Mouse (Mus musculus): ENCODE measurements around the gene Kcnn3. TPM values are rescaled to one million over a fixed set of nuclear protein-coding genes. Genes with fewer than 3 reads are reported as not detected.
A peak's percentile ranks its signal among the peaks of the same experiment; 100 is the strongest.

The Kcnn3 gene
- polyA plus RNA-seq, 1 experiment from 2014 or later: 3.0 TPM

DNA sequence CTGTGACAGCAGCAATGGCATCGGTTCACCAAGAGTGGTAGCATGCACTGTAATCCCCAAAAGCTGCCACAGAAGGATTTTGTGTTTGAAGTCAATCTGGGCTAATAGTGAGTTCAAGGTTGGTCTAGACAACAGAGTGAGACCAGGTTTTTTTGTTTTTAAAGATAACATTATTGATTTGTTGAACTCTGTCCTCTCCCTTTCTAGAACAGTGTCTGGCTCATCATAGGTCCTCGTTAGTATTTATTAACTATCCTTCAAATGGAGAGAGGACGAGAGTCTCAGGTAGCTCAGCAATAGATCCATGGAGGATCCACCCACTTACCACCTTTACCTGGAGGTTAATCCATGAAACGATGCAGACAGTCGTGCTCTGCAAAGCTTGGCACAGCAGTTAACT is 137.1 kb downstream of the Kcnn3 start:
- H3K9me3 ChIP-seq: no peaks in the 10 kb centered on the region
- H3K9ac ChIP-seq (replicated peaks): no peak overlapping the region
- H3K27ac ChIP-seq (replicated peaks): no peak overlapping the region
- no peaks in the 10 kb centered on the region for H3K27me3 ChIP-seq
- no peak overlapping the region for H3K4me3 ChIP-seq
- H3K4me1 ChIP-seq: peaks cover 24% of the 10 kb centered on the region
- no peak overlapping the region for H3K4me2 ChIP-seq (replicated peaks)
- no peaks in the 10 kb centered on the region for H3K36me3 ChIP-seq
- ATAC-seq (ENCODE audit: low FRiP score, low read depth): no peak
- 94% methylated on average over 5 of the region's 5 CpGs for WGBS

DNA sequence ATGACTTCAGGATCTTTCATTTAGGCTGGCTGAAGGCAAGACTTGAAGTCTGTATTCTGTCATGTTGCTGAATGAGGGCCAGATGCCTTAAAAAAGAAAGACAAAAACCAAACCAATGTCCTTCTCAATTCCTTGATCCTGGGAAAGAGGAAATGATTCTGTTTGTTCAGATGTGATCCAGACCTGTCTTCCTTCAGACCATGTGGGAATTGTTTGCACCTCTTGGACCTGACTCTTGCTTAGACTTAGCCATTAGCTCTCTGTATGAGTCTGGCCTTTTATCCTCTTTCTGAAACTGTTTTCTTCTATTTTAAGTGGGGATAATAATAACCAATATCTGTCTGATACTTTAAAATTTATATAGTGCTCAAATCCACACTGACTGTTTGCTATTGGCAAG is 138.5 kb downstream of the Kcnn3 start:
- Histone ChIP-seq H3K9me3 (no peaks in the 10 kb centered on the region), H3K4me2 (replicated peaks) (no peak overlapping the region), H3K4me1 (peaks cover 16% of the 10 kb centered on the region), H3K9ac (replicated peaks) (no peak overlapping the region), H3K36me3 (no peaks in the 10 kb centered on the region), H3K4me3 (no peak overlapping the region), H3K27me3 (no peaks in the 10 kb centered on the region), H3K27ac (replicated peaks) (no peak overlapping the region)
- ATAC-seq (ENCODE audit: low FRiP score, low read depth): no peak

DNA sequence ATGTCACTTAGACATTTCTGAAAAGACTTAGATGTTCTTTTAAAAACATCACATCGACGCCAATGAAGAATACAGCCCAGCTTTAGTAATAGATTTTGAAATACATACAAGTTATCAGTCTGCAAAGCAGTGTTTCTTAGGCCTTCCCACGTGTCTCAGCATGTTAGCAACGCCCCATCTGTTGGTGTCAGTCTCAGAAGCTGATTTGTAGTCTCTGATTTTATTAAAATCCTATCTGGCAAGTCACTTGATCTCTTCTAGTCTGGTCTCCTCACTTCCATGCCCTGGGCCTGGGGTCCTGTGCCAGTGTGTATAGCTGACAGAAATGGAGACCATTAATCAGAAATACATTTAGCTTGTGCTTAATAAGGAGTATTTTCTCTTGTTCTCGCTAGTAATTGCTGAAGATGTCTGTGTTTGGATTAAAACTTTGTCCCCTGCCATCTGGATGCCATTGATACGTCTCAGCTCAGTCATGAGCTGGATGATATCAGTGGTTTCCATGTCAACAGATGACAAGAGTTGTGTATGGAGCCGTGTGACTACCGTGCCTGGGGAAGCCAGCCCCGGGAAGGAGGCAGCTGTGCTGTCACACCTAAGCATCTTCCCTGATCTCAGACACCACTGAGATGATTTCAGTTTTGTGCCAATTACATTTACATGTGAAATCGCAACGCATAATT is 140.1 kb downstream of the Kcnn3 start:
- Histone ChIP-seq H3K27ac (replicated peaks) (peak overlapping the region; percentile 36; the same call in 1 of the 2 replicates), H3K27me3 (no peaks in the 10 kb centered on the region), H3K4me2 (replicated peaks) (no peak overlapping the region), H3K4me3 (no peak overlapping the region), H3K36me3 (no peaks in the 10 kb centered on the region), H3K4me1 (peaks cover 13% of the 10 kb centered on the region), H3K9ac (replicated peaks) (no peak overlapping the region), H3K9me3 (no peaks in the 10 kb centered on the region)
- WGBS: 69% methylated on average over 11 of the region's 11 CpGs
- ATAC-seq (ENCODE audit: low FRiP score, low read depth): no peak

DNA sequence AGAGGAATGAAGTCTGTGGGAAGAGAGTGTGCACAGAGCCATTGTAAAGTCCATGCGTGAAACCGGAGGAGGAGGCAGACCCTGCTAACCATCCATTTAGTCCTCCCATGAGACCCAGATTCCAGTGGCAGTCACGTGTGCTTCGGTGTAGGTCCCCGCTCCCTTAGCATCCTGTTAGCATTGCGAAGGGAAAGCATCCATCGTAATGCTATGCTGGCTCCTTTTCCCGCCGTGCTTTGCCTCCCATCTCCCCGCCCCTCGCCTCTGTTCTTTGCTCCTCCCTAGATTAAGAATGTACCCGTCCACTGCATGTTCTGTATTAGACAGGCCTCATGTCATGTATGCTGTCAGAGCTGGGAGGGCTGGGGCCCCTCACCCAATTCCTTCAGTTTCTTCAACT is 144.8 kb downstream of the Kcnn3 start:
- H3K4me1 ChIP-seq: peaks cover 21% of the 10 kb centered on the region
- 64% methylated on average over 12 of the region's 12 CpGs for WGBS
- ATAC-seq (ENCODE audit: low FRiP score, low read depth): no peak

DNA sequence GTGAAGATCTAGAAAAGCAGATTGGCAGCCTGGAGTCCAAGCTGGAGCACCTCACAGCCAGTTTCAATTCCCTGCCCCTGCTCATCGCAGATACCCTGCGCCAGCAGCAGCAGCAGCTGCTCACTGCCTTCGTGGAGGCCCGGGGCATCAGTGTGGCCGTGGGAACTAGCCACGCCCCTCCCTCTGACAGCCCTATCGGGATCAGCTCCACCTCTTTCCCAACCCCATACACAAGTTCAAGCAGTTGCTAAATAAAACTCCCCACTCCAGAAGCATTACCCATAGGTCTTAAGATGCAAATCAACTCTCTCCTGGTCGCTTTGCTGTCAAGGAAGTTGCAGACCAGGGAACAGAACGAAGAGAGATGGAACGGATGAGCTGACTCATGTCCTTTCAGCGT is 147.2 kb downstream of the Kcnn3 start:
- H3K9me3 ChIP-seq: no peaks in the 10 kb centered on the region
- no peak overlapping the region for H3K4me3 ChIP-seq
- no peak overlapping the region for H3K9ac ChIP-seq (replicated peaks)
- H3K4me1 ChIP-seq: peaks cover 21% of the 10 kb centered on the region
- ATAC-seq (ENCODE audit: low FRiP score, low read depth): no peak
- no peak overlapping the region for H3K4me2 ChIP-seq (replicated peaks)
- 34% methylated on average over 11 of the region's 11 CpGs for WGBS
- no peak overlapping the region for H3K27ac ChIP-seq (replicated peaks)
- H3K27me3 ChIP-seq: peaks cover 8% of the 10 kb centered on the region; the same call in 1 of the 2 replicates
- no peaks in the 10 kb centered on the region for H3K36me3 ChIP-seq

More for the DNA sequence above, 144.8 kb downstream of the Kcnn3 start:
- no peak overlapping the region for H3K27ac ChIP-seq (replicated peaks)
- no peaks in the 10 kb centered on the region for H3K9me3 ChIP-seq
- H3K9ac ChIP-seq (replicated peaks): no peak overlapping the region
- no peaks in the 10 kb centered on the region for H3K36me3 ChIP-seq
- H3K4me2 ChIP-seq (replicated peaks): no peak overlapping the region
- H3K27me3 ChIP-seq: peaks cover 8% of the 10 kb centered on the region; the same call in 1 of the 2 replicates
- no peak overlapping the region for H3K4me3 ChIP-seq

DNA sequence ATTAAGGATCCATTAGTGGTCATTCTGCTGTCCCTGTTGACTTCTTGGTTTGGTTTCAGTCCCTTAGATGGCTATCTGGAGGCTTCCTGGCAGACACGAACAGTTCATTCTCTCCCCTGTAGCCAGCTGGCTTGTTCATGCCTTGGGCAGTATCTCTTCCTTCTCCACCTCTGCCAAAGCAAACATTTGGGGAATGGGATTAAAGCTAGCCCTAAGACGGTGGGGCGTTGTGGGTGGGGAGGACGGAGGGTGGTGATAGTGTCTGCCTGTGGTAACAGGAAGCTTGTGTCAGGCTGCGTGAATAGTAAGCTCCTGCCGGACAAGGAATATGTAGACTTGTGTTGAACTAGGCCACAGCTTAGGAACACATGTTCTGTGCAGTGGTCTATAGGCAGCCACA is 151.4 kb downstream of the Kcnn3 start:
- no peaks in the 10 kb centered on the region for H3K27me3 ChIP-seq
- H3K9me3 ChIP-seq: no peaks in the 10 kb centered on the region
- H3K4me1 ChIP-seq: peaks cover 10% of the 10 kb centered on the region
- no peak overlapping the region for H3K9ac ChIP-seq (replicated peaks)
- no peak overlapping the region for H3K4me2 ChIP-seq (replicated peaks)
- WGBS: 70% methylated on average over 6 of the region's 6 CpGs
- no peak overlapping the region for H3K27ac ChIP-seq (replicated peaks)
- no peak for ATAC-seq (ENCODE audit: low FRiP score, low read depth)
- no peaks in the 10 kb centered on the region for H3K36me3 ChIP-seq
- H3K4me3 ChIP-seq: no peak overlapping the region

DNA sequence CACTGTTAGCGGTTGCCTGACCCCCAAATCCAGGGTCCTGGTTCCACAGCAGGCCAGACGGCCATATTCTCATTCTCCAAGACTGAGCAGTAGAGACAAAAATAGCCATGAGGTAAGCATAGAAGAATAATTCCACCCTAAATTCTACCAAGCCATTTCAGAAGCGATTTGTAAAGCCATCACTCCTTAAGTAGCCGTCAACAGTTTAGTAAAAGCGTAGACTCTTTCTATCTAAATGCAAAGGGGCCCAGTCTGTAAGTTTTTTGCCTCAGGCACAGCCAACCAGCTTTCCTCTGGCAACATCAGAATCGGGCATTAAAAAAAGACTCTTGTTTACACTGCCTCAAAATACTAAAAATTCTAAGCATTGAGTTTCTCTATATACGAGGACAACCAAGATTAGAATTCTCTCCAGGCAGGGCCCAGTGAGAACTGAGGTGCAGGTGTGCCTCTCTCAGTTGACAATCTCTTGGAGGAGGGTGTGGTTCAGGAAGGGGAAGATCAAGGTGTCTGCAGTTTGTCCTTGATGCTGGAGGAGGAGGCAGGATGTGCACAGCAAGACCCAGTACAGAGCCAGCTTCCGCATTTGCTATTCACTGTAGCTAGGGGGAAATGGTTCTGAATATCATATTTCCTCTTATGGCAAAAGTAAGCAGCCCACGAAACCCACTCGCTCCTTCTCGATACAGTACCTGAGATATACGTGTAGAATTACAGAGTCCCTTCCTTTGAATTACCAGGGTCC is 152.8 kb downstream of the Kcnn3 start:
- Histone ChIP-seq H3K27me3 (no peaks in the 10 kb centered on the region), H3K9ac (replicated peaks) (no peak overlapping the region), H3K4me3 (no peak overlapping the region), H3K36me3 (no peaks in the 10 kb centered on the region), H3K9me3 (no peaks in the 10 kb centered on the region), H3K27ac (replicated peaks) (no peak overlapping the region), H3K4me1 (peaks cover 7% of the 10 kb centered on the region), H3K4me2 (replicated peaks) (no peak overlapping the region)
- WGBS: 85% methylated on average over 12 of the region's 12 CpGs
- no peak for ATAC-seq (ENCODE audit: low FRiP score, low read depth)

DNA sequence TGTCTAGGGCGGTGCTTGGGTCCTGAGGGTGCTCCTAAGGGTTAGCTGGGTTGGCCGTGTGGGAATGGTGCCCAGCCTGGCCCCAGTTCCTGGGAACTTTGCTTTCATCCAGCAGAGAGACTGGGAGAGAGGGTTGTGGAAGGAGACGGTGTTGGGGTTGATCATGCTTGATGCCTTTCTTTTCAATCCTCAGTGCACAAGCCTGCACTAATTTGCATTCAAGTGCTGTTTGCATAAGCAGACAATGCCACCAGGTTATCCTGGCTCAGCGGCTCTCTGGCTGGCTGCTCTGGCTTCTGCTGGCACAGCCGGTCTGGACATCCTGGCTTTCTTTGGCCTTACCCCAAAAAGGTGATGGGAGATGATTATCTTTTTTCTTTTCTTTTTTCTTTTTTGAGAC is 157.7 kb downstream of the Kcnn3 start:
- Histone ChIP-seq H3K36me3 (no peaks in the 10 kb centered on the region), H3K4me1 (peaks cover 16% of the 10 kb centered on the region), H3K4me3 (no peak overlapping the region), H3K9ac (replicated peaks) (no peak overlapping the region), H3K27ac (replicated peaks) (peak overlapping the region; percentile 39; the same call in 1 of the 2 replicates), H3K27me3 (no peaks in the 10 kb centered on the region), H3K4me2 (replicated peaks) (no peak overlapping the region), H3K9me3 (no peaks in the 10 kb centered on the region)
- no peak for ATAC-seq (ENCODE audit: low FRiP score, low read depth)
- 40% methylated on average over 5 of the region's 5 CpGs for WGBS

DNA sequence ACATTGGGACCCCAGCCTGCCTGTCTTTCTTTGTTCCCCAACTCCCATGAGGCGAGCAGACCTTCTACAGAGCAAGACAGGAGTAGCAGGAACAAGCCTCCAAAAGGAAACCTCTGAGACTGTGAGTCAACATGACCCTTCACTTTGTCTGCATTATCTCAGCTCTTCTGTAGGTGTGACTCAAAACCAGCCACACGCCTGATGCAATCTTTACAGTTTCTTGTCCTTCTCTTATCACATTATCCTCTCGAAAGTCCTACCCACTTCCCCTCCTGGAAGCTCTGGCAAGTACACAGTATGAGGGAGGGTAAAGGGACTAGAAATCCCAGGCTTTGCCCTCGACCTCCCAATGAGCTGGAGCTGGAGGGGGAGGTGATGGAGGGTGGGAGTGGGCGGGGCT is 166.1 kb downstream of the Kcnn3 start:
- H3K9me3 ChIP-seq: no peaks in the 10 kb centered on the region
- no peak overlapping the region for H3K27ac ChIP-seq (replicated peaks)
- peaks cover 25% of the 10 kb centered on the region for H3K4me1 ChIP-seq
- no peak overlapping the region for H3K4me2 ChIP-seq (replicated peaks)
- ATAC-seq (ENCODE audit: low FRiP score, low read depth): no peak
- H3K4me3 ChIP-seq: no peak overlapping the region
- H3K9ac ChIP-seq (replicated peaks): no peak overlapping the region
- no peaks in the 10 kb centered on the region for H3K27me3 ChIP-seq
- WGBS: 59% methylated on average over 5 of the region's 5 CpGs
- no peaks in the 10 kb centered on the region for H3K36me3 ChIP-seq

DNA sequence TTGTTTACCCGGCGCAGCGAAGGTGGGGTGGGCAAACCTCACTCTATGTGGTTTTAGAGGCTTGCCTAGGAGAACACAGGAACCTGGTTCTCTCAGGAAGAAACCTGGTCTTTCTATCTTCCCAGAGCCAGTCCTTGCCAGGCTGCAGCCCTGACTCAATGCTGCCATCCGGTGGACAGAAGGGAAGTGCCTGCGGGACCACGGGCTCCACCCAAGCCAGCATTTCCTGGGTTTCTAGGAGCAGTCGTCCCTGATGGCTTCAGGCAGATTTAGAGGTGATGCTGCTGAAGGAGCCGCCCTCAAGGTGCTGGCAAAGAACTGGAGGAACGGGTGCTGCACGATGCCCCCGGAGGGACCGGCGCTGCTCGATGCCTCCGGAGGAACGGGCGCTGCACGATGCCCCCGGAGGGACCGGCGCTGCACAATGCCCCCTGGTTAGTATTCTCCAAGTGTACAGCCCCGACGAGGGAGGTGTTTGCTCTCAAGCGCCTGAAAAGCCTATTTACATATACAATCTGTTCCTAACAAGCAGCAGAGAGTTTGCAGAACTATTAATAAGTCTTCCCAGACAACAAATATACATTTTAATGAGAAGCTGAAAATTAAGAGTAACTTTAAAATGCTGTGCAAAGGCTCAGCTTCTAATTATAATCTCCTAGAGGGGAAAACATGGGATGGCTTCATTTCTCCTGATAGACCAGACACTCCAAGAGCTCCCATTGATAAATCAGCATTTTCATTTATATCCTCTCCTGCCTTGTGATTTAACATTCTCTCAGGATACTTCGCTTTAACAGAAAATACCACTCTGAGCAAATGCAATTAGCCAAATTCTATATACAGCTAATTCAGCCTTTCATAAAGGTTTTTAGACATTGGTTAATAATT is 169.0 kb downstream of the Kcnn3 start:
- Histone ChIP-seq H3K27ac (replicated peaks) (peak overlapping the region; percentile 82), H3K27me3 (no peaks in the 10 kb centered on the region)
- 4% methylated on average over 25 of the region's 25 CpGs for WGBS

DNA sequence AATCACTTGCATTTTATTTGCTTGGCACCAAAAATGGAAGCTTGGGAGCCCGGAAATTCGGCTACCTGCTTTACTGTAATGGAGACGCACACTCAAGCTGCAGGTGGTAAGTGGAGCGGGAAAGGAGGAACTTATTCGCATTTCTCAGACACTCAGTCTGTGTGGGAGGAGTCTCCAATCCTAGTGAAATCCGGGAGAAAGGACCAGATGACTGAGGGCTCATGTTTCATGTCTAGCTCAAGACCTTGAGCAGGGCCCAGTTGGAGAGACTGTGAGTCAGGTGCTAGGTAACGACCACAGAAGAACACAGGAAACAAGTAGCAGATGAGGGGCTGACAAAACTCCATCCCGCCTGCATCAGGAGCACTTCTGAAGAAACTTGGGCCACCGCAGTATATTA is 171.8 kb downstream of the Kcnn3 start:
- Histone ChIP-seq H3K36me3 (no peaks in the 10 kb centered on the region), H3K4me3 (no peak overlapping the region), H3K4me1 (peaks cover 18% of the 10 kb centered on the region), H3K9ac (replicated peaks) (no peak overlapping the region), H3K27ac (replicated peaks) (no peak overlapping the region), H3K9me3 (no peaks in the 10 kb centered on the region), H3K4me2 (replicated peaks) (no peak overlapping the region), H3K27me3 (no peaks in the 10 kb centered on the region)
- WGBS: 79% methylated on average over 9 of the region's 9 CpGs
- no peak for ATAC-seq (ENCODE audit: low FRiP score, low read depth)

More for the DNA sequence above, 169.0 kb downstream of the Kcnn3 start:
- Histone ChIP-seq H3K4me1 (peaks cover 18% of the 10 kb centered on the region), H3K9ac (replicated peaks) (peak overlapping the region; percentile 74), H3K4me2 (replicated peaks) (peak overlapping the region; percentile 61), H3K4me3 (peak overlapping the region; percentile 52), H3K9me3 (no peaks in the 10 kb centered on the region), H3K36me3 (no peaks in the 10 kb centered on the region)
- ATAC-seq (ENCODE audit: low FRiP score, low read depth): peak; percentile 92

Data from midbrain, embryonic 12.5 days (tissue).